Mouse (Mus musculus) MEL (cell line): ENCODE results near the gene Snx32. TPM values are rescaled to one million over a fixed set of nuclear protein-coding genes. Genes with fewer than 3 reads are reported as not detected.

Source experiments
- DNase-seq: peaks from one replicate; pipeline ENCODE4 v3.0.0; 2011; ENCODE audit warnings: low read depth, low spot score
- H3K27ac ChIP-seq: 2 replicates; pipeline ENCODE4 v1.5.1; 2012; ENCODE audit warnings: low read depth, mild to moderate bottlenecking, control low read depth, low read length, moderate library complexity; ENCODE audit not compliant: control insufficient read depth
- H3K27me3 ChIP-seq, 2 experiments: fragments of 150-350 bp in 1 of 2; sonication (generic) in 1 of 2; 2 replicates each; pipeline ENCODE4 v1.6.1; 2012; ENCODE audit warnings: low read length in 2 of 2, mild to moderate bottlenecking in 2 of 2, improper control_type of control experiment in 1 of 2, moderate library complexity in 1 of 2; ENCODE audit not compliant: insufficient read depth in 2 of 2, control insufficient read depth in 1 of 2
- H3K36me3 ChIP-seq, 2 experiments: 2 replicates each; pipeline ENCODE4 v1.6.1; 2012 to 2014; ENCODE audit warnings: low read length in 2 of 2, improper control_type of control experiment in 1 of 2, inconsistent platforms in 1 of 2, mild to moderate bottlenecking in 1 of 2; ENCODE audit not compliant: insufficient read depth in 2 of 2, control insufficient read depth in 1 of 2
- H3K4me1 ChIP-seq, 2 experiments: fragments of 150-350 bp in 1 of 2; sonication (generic) in 1 of 2; 2 replicates each; pipeline ENCODE4 v1.6.1; 2012; ENCODE audit warnings: low read length in 2 of 2, improper control_type of control experiment in 1 of 2, mild to moderate bottlenecking in 1 of 2; ENCODE audit not compliant: insufficient read depth in 2 of 2, control insufficient read depth in 1 of 2
- H3K4me3 ChIP-seq, 2 experiments: fragments of 150-350 bp in 1 of 2; sonication (generic) in 1 of 2; 2 replicates each; pipeline ENCODE4 v1.5.1; 2012; ENCODE audit warnings: low read depth in 2 of 2, low read length in 2 of 2, mild to moderate bottlenecking in 2 of 2, moderate library complexity in 2 of 2, control low read depth in 1 of 2, improper control_type of control experiment in 1 of 2; ENCODE audit not compliant: control insufficient read depth in 1 of 2, insufficient read depth in 1 of 2
- H3K79me2 ChIP-seq: 2 replicates; pipeline ENCODE4 v1.6.1; 2012; ENCODE audit warnings: mild to moderate bottlenecking, low read length, moderate library complexity; ENCODE audit not compliant: control insufficient read depth, poor library complexity, insufficient read depth
- H3K9ac ChIP-seq: 2 replicates; pipeline ENCODE4 v1.6.1; 2012; ENCODE audit warnings: low read depth, mild to moderate bottlenecking, control low read depth, low read length, moderate library complexity; ENCODE audit not compliant: control insufficient read depth, poor library complexity, severe bottlenecking
- H3K9me3 ChIP-seq: fragments of 150-350 bp; sonication (generic); replicated peaks from 2 replicates; pipeline ENCODE4 v1.6.1; 2012; ENCODE audit warnings: mild to moderate bottlenecking, low read length, improper control_type of control experiment, moderate library complexity; ENCODE audit not compliant: insufficient read depth
- ELF1 ChIP-seq: IDR thresholded peaks from 2 replicates; pipeline ENCODE4 v1.6.1; 2014; ENCODE audit warnings: low read depth, mild to moderate bottlenecking, inconsistent platforms, low read length, improper control_type of control experiment, moderate library complexity
- EP300 ChIP-seq, 2 experiments: IDR thresholded peaks; 2 replicates each; pipeline ENCODE4 v1.6.1; 2011; ENCODE audit warnings: improper control_type of control experiment in 2 of 2, low read length in 2 of 2, low read depth in 1 of 2, mild to moderate bottlenecking in 1 of 2
- ETS1 ChIP-seq: IDR thresholded peaks from 2 replicates; pipeline ENCODE4 v1.6.1; 2012; ENCODE audit warnings: low read depth, mild to moderate bottlenecking, inconsistent platforms, low read length, improper control_type of control experiment, moderate library complexity
- GABPA ChIP-seq: IDR thresholded peaks from 2 replicates; pipeline ENCODE4 v1.6.1; 2012; ENCODE audit warnings: low read depth, mild to moderate bottlenecking, inconsistent platforms, low read length, improper control_type of control experiment, moderate library complexity
- HCFC1 ChIP-seq: IDR thresholded peaks from 2 replicates; pipeline ENCODE4 v1.6.1; 2012; ENCODE audit warnings: low read depth, mild to moderate bottlenecking, inconsistent platforms, low read length, improper control_type of control experiment, moderate library complexity
- JUND ChIP-seq: IDR thresholded peaks from 2 replicates; pipeline ENCODE4 v1.6.1; 2011; ENCODE audit warnings: low read depth, mild to moderate bottlenecking, improper control_type of control experiment, low read length
- MAFK ChIP-seq: IDR thresholded peaks from 2 replicates; pipeline ENCODE4 v1.6.1; 2011; ENCODE audit warnings: low read depth, mild to moderate bottlenecking, low read length, improper control_type of control experiment, borderline replicate concordance
- MAX ChIP-seq: IDR thresholded peaks from 2 replicates; pipeline ENCODE4 v1.6.1; 2011; ENCODE audit warnings: low read length, improper control_type of control experiment
- MEF2A ChIP-seq: IDR thresholded peaks from 2 replicates; pipeline ENCODE4 v1.6.1; 2014; ENCODE audit warnings: low read depth, mild to moderate bottlenecking, inconsistent platforms, low read length, improper control_type of control experiment; ENCODE audit not compliant: poor library complexity, insufficient replicate concordance, severe bottlenecking; ENCODE audit errors: extremely low read depth
- MXI1 ChIP-seq: IDR thresholded peaks from 2 replicates; pipeline ENCODE4 v1.6.1; 2011; ENCODE audit warnings: mild to moderate bottlenecking, low read depth, low read length, improper control_type of control experiment
- MYB ChIP-seq: IDR thresholded peaks from 2 replicates; pipeline ENCODE4 v1.6.1; 2011; ENCODE audit warnings: mild to moderate bottlenecking, low read depth, low read length, improper control_type of control experiment
- POLR2AphosphoS2 ChIP-seq: IDR thresholded peaks from 2 replicates; pipeline ENCODE4 v1.6.1; 2011; ENCODE audit warnings: low read length, improper control_type of control experiment
- POLR2AphosphoS5 ChIP-seq: IDR thresholded peaks from 2 replicates; pipeline ENCODE4 v1.6.1; 2012; ENCODE audit warnings: low read depth, borderline replicate concordance, mild to moderate bottlenecking, inconsistent platforms, low read length, moderate library complexity, mixed read lengths
- SIN3A ChIP-seq: IDR thresholded peaks from 2 replicates; pipeline ENCODE4 v1.6.1; 2012; ENCODE audit warnings: low read length, improper control_type of control experiment, inconsistent platforms
- SMC3 ChIP-seq: IDR thresholded peaks from 2 replicates; pipeline ENCODE4 v1.6.1; 2011; ENCODE audit warnings: low read depth, low read length, improper control_type of control experiment
- TAL1 ChIP-seq: IDR thresholded peaks from 2 replicates; pipeline ENCODE4 v1.6.1; 2012; ENCODE audit warnings: mild to moderate bottlenecking, inconsistent platforms, low read length, moderate library complexity, mixed read lengths
- TBP ChIP-seq: IDR thresholded peaks from 2 replicates; pipeline ENCODE4 v1.8.0; 2011; ENCODE audit warnings: low read depth, low read length, improper control_type of control experiment
- TCF12 ChIP-seq: IDR thresholded peaks from 2 replicates; pipeline ENCODE4 v1.6.1; 2014; ENCODE audit warnings: low read depth, mild to moderate bottlenecking, inconsistent platforms, low read length, improper control_type of control experiment, moderate library complexity
- ZKSCAN1 ChIP-seq: IDR thresholded peaks from 2 replicates; pipeline ENCODE4 v1.6.1; 2012; ENCODE audit warnings: low read depth, mild to moderate bottlenecking, inconsistent platforms, low read length, improper control_type of control experiment, moderate library complexity
- polyA plus RNA-seq, 2 experiments: library from polyadenylated mRNA; stranded (reverse) in 1 of 2; unstranded in 1 of 2; fragments of >175 nt in 1 of 2; fragments of >200 nt in 1 of 2; gene quantifications; 2 replicates each; pipeline versions ENCODE4 v1.2.1 to v1.2.4; 2012; ENCODE audit warnings: low replicate concordance in 2 of 2, low read depth in 1 of 2; ENCODE audit not compliant: insufficient read length in 2 of 2, insufficient read depth in 1 of 2, missing spikeins in 1 of 2
- total RNA-seq: library from RNA; depleted of rRNA; stranded (reverse); fragments of 300-350 nt; gene quantifications from 2 replicates; pipeline ENCODE4 v1.2.3, GENCODE M21; 2012

Snx32 gene
- total and polyA plus RNA-seq, 3 experiments: 1.3 to 2.6 TPM; not detected in 1

DNA sequence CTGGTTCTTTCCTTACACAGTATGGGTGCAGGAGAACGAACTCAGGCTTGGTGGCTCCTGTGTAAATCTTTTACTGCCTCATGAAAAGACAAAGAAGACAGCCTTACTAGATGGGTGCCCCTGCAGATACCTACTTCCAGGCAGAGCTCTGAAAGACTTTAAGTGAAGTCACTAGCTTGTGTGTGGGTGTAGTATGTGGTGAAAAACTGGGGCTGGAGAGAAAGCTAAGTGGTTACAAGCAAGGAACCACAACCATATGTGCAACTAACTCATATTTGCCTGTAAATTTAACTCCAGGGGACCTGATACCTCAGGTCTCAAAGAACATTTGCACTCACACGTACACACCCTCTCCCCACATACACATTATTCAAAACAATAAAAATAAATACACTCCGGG is 50.4 kb downstream of the Snx32 start:
- H3K9me3 ChIP-seq: no peaks in the 10 kb centered on the region
- H3K4me1 ChIP-seq: peaks cover 0 to 31% of the 10 kb centered on the region in 2 experiments
- DNase-seq: no peak
- peaks cover 0 to 5% of the 10 kb centered on the region in 2 experiments; a peak in 2 of 4 replicates for H3K36me3 ChIP-seq
- H3K9ac ChIP-seq: peak overlapping the region; percentile 82
- H3K27ac ChIP-seq: peak overlapping the region; percentile 83
- no peaks in the 10 kb centered on the region for H3K27me3 ChIP-seq
- peaks cover 17% of the 10 kb centered on the region for H3K79me2 ChIP-seq
- no peak for TF ChIP-seq GABPA
- TF ChIP-seq EP300 (IDR thresholded peaks at IDR 0.05; ENCODE audit: low read depth in 1 of 2, low read length in 2 of 2): 0 out of 4 replicates have a peak, but pooled peaks of 1 of the 2 experiments have one; percentile 15
- H3K4me3 ChIP-seq: peak overlapping the region; percentile 95 to 99

GRCm38 (mm10) chr19:5459019-5459418 is 51.3 kb downstream of the Snx32 start:
- peaks cover 18% of the 10 kb centered on the region for H3K79me2 ChIP-seq
- no peak overlapping the region; the same call in 1 of the 2 replicates for H3K9ac ChIP-seq
- peaks cover 0 to 31% of the 10 kb centered on the region in 2 experiments for H3K4me1 ChIP-seq
- DNase-seq: peak; percentile 64
- H3K36me3 ChIP-seq: peaks cover 0 to 5% of the 10 kb centered on the region in 2 experiments; a peak in 2 of 4 replicates
- no peaks in the 10 kb centered on the region for H3K27me3 ChIP-seq
- H3K4me3 ChIP-seq: peak overlapping the region in 1 of 2 experiments; percentile 0; a peak in 1 of 4 replicates
- H3K9me3 ChIP-seq: no peaks in the 10 kb centered on the region
- H3K27ac ChIP-seq: 0 out of 2 replicates have a peak overlapping the region, but pooled peaks have one; percentile 2
- TF ChIP-seq MXI1 (peak; percentile 51), TBP (no peak)
- TF ChIP-seq, all 39 proteins: peak for 1

GRCm38 (mm10) chr19:5457746-5458442 is 52.4 kb downstream of the Snx32 start, which contains the start of gene Ccdc85b:
Gene Ccdc85b (minus strand): TSS chr19:5457894.
- Histone ChIP-seq H3K4me1 (peaks cover 0 to 31% of the 10 kb centered on the region in 2 experiments), H3K9me3 (no peaks in the 10 kb centered on the region)
- no peak for TF ChIP-seq TAL1
- TF ChIP-seq MXI1: no peak; the same call in 1 of the 2 replicates
- no peak for TF ChIP-seq POLR2AphosphoS2
- no peak for TF ChIP-seq HCFC1
- TF ChIP-seq MAX: no peak
- TF ChIP-seq ETS1: 0 out of 2 replicates have a peak, but pooled peaks have one; percentile 6
- no peak for TF ChIP-seq GABPA
- TF ChIP-seq ZKSCAN1: no peak
- no peak for TF ChIP-seq TCF12
- TF ChIP-seq MAFK: no peak
- peak; percentile 93; the same call in 1 of the 2 replicates for TF ChIP-seq JUND
- no peak for TF ChIP-seq MYB
- TF ChIP-seq MEF2A: no peak
- TF ChIP-seq SIN3A: 0 out of 2 replicates have a peak, but pooled peaks have one; percentile 40
- no peak for TF ChIP-seq EP300 (IDR thresholded peaks at IDR 0.05; ENCODE audit: low read depth in 1 of 2, low read length in 2 of 2)
- TF ChIP-seq POLR2AphosphoS5: no peak
- TF ChIP-seq ELF1: 0 out of 2 replicates have a peak, but pooled peaks have one; percentile 0
- TF ChIP-seq SMC3: no peak
- TF ChIP-seq, all 39 proteins: peak for 4
- peak within 1 kb of the TSS; percentile 89 for H3K9ac ChIP-seq
- peaks cover 18% of the 10 kb centered on the region for H3K79me2 ChIP-seq
- peaks cover 0 to 5% of the 10 kb centered on the region in 2 experiments; a peak in 2 of 4 replicates for H3K36me3 ChIP-seq
- H3K4me3 ChIP-seq: peak within 1 kb of the TSS; percentile 77
- peak; percentile 48 for DNase-seq
- peak within 1 kb of the TSS; percentile 51 for H3K27ac ChIP-seq
- no peaks in the 10 kb centered on the region for H3K27me3 ChIP-seq
